ENCODE assay signal across 17 mouse cellular contexts in genomic region chr1:161576530-161576929, GRCm38 (mm10).
A peak's percentile ranks its signal among the peaks of the same experiment; 100 is the strongest.
DNase-seq lines count a peak whose midpoint lies in the region; ATAC-seq lines count a peak whose summit lies in the region.
"Had no signal": no experiment of that assay in that cellular context is flagged by ENCODE, and none has a peak within 500 bp of the region (broad histone marks: within the 10 kb centered on the region; RNA-seq: fewer than 3 reads in every experiment).

No protein-coding gene starts in this region.

- H3K27ac ChIP-seq in kidney, embryonic 16.5 days (ENCODE audit: low read length) = no peak overlapping the region
- no peak overlapping the region for H3K27ac ChIP-seq in liver, embryonic 12.5 days
- H3K27ac ChIP-seq: embryonic facial prominence, embryonic 10.5 days; liver, embryonic 13.5 days; midbrain, embryonic 12.5 days had no signal

- no peak for ATAC-seq in kidney, embryonic 16.5 days (ENCODE audit: low FRiP score, low TSS enrichment)
- no peak for ATAC-seq in liver, embryonic 12.5 days

- H3K27me3 ChIP-seq in kidney, embryonic 16.5 days (ENCODE audit: insufficient read depth, low read length) = no peaks in the 10 kb centered on the region
- H3K27me3 ChIP-seq in liver, embryonic 12.5 days (replicated peaks) = no peaks in the 10 kb centered on the region
- H3K27me3 ChIP-seq: liver, embryonic 13.5 days; midbrain, embryonic 12.5 days had no signal

- H3K4me1 ChIP-seq in kidney, embryonic 16.5 days (ENCODE audit: insufficient read depth, low read length) = no peaks in the 10 kb centered on the region
- no peaks in the 10 kb centered on the region for H3K4me1 ChIP-seq in liver, embryonic 12.5 days
- H3K4me1 ChIP-seq: embryonic facial prominence, embryonic 10.5 days; liver, embryonic 13.5 days; midbrain, embryonic 12.5 days had no signal

- WGBS in kidney, embryonic 16.5 days = 59% methylated on average over 1 of the region's 1 CpGs
- WGBS in liver, embryonic 12.5 days (ENCODE audit: insufficient replicate concordance) = 46% methylated on average over 1 of the region's 1 CpGs

- no peak overlapping the region for H3K4me3 ChIP-seq in kidney, embryonic 16.5 days (ENCODE audit: low read length)
- H3K4me3 ChIP-seq in liver, embryonic 12.5 days = no peak overlapping the region
- H3K4me3 ChIP-seq: embryonic facial prominence, embryonic 10.5 days; erythroblast, embryonic 14.5 days; liver, embryonic 13.5 days; midbrain, embryonic 12.5 days; myocyte had no signal

- no peak overlapping the region for H3K4me2 ChIP-seq in kidney, embryonic 16.5 days (replicated peaks; ENCODE audit: low read depth, low read length)
- no peak overlapping the region for H3K4me2 ChIP-seq in liver, embryonic 12.5 days
- H3K4me2 ChIP-seq: liver, embryonic 13.5 days; midbrain, embryonic 12.5 days had no signal

- H3K9ac ChIP-seq in kidney, embryonic 16.5 days (replicated peaks; ENCODE audit: low read length) = no peak overlapping the region
- H3K9ac ChIP-seq in liver, embryonic 12.5 days = no peak overlapping the region
- H3K9ac ChIP-seq: liver, embryonic 13.5 days; midbrain, embryonic 12.5 days had no signal

- no peaks in the 10 kb centered on the region for H3K36me3 ChIP-seq in kidney, embryonic 16.5 days (ENCODE audit: insufficient read depth, low read length)
- no peaks in the 10 kb centered on the region for H3K36me3 ChIP-seq in liver, embryonic 12.5 days
- H3K36me3 ChIP-seq: embryonic facial prominence, embryonic 10.5 days; liver, embryonic 13.5 days; midbrain, embryonic 12.5 days had no signal

- DNase-seq in cerebellum, postnatal 14 days = peak; percentile 14 to 16
- no peak for DNase-seq in cerebellum, adult 18-20 months
- peak; percentile 17 for DNase-seq in kidney, adult 9 months
- DNase-seq in adipocyte (ENCODE audit: low spot score) = peak; percentile 10
- peak; percentile 16 for DNase-seq in lung, postnatal 10 days
- DNase-seq in urinary bladder, postnatal 10 days (ENCODE audit: low spot score) = no peak
- DNase-seq: B cell, adult 2 months; cerebellum, postnatal 36 days; liver, embryonic 13.5 days; retina, postnatal 1 day; thymus, postnatal 4 days had no signal

- no peaks in the 10 kb centered on the region for H3K9me3 ChIP-seq in kidney, embryonic 16.5 days (ENCODE audit: low read length)
- H3K9me3 ChIP-seq in liver, embryonic 12.5 days (replicated peaks) = no peaks in the 10 kb centered on the region
- H3K9me3 ChIP-seq: embryonic facial prominence, embryonic 10.5 days; liver, embryonic 13.5 days; midbrain, embryonic 12.5 days had no signal

Comparison
In these comparisons a context has a peak if more than half of its experiments do, and no peak if none do; other contexts are left out.
1. DNase-seq: peak in cerebellum, postnatal 14 days (2 of 2), kidney, adult 9 months (single experiment), adipocyte (single experiment) and lung, postnatal 10 days (single experiment); none in cerebellum, adult 18-20 months (0 of 2) and urinary bladder, postnatal 10 days (single experiment).